Mouse (Mus musculus) liver, adult 2 months (tissue): ENCODE data around the gene Gatc.

ENCODE experiments used
- CTCF ChIP-seq: fragments of 200-500 bp; IDR thresholded peaks from 2 replicates; pipeline ENCODE4 v1.5.1; 2011; ENCODE audit warnings: low read depth, low read length, control low read depth
- POLR2A ChIP-seq: fragments of 200-500 bp; IDR thresholded peaks from 2 replicates; pipeline ENCODE4 v1.6.1; 2011; ENCODE audit warnings: low read length, control low read depth; ENCODE audit not compliant: insufficient read depth; ENCODE audit errors: extremely low read depth

DNA sequence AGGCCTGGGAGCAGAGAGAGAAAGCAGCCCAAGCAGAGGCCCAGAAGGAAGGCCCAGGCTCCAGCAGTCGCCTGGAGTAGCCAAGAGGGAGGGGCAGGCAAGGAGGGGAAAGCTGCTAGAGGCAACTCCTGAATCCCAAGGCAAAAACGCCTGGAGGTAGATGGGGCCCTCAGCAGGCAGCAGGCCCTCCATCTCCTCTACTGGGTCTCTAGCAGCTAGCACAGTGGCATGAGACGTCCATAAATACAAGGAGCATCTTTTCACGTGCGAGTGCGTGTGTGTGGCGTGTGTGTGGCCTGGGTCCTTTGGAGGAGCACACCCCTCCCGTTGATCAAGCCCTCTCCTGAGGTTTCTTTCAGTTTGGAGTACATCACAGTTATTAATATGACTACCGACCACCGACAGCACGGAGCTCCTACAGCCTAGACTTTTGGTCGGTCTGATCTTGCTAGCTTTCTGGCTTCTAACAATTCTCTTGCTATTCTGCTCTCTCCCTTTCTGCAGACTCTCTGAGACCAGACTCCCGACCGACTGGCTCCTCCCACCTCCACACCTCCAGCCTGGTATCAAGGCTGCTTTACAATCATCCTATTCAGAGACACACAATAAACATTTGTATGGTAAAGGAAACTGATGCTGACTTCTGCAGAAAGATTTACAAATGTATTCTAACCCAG is 23.9 kb downstream of the Gatc start:
- TF ChIP-seq CTCF: no peak
- no peak for TF ChIP-seq POLR2A
